Mouse (Mus musculus): ENCODE results near the gene Slc5a11. TPM values are rescaled to one million over a fixed set of nuclear protein-coding genes. Genes with fewer than 3 reads are reported as not detected.

Gene Slc5a11
- total RNA-seq, 2 experiments from 2014 or later: not detected

DNA sequence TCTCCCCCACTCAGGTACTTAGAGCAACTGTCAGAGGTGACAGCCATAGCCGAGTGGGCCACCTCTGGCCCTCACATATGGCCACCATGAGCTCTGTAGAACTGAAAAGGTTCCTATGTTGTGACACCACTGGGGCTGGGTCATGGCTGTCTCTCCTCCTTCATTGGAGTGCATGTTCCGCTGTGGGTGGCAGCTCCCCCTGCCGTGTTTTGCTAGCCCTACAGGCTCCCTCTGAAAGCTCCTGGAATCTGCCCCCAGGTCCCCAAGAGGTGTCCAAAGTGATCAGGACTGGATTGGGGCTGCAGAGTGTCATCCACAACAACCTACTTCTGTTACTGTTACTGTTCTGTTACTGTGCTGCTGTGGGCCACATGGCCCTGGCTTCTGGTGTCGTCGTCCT lies 2.3 kb upstream of the Slc5a11 start:
- DNase-seq: no peak

DNA sequence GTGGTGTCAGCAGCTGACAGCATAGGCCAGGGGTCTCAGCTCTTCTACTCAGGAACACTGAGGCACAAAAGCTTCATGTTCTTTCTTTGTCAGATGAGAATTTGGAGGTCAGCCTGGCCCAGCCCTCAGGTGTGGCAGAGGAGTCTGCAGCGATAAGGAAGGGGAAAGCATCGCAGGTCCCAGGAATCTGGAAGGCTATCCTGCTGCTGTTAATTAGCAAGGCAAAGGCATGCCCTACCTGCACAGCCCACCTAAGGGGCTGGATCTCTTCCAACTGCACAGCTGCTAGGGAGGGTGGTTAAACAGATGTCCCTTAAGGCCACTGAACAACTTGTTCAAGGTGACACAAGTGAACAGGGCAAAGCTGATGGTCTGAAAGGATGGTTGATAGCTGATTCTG lies 558 bp downstream of the Slc5a11 start:
- no peak for DNase-seq

DNA sequence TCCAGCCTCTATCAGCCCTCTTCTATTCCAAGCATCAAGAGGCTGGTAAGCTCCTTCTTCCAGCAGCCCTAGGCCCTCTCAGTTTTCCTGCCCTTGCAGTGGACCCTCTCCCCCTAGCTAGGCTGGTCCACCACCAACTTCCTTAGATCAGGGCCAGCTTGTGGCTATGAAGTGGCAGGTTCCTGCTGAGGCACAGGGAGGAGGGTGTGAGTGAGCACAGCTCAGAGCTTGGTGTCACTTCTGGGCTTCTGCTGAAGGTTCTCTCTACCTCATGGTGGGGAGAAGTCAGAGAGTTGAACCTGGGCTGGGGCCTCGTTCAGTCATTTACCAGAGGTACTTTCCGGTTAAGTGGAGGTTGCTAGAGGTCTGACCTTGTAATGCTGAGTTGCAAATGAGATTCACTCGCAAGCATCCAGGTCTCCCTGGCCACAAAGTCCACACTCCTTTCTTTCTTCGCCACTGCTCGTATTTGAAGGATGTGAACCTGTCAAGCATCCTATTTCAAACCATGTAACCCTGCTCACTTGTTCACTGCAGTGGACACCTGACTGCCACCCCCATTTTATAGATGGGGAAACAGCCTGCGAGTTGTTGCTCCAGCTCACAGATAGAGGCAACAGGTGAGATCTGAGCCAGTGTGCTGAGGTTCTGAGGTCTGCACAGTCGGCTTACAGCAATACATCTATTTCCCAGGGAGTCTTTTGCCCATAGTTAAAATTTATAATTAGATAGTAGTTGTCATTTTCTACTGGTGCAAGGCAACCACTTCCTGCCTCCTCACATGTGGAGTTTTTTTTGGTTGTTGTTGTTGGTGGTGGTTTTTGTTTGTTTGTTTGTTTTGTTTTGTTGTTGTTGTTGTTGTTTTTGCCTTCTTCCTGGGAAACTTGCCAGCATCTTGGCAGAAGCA lies 3.1 kb downstream of the Slc5a11 start:
- DNase-seq: no peak

DNA sequence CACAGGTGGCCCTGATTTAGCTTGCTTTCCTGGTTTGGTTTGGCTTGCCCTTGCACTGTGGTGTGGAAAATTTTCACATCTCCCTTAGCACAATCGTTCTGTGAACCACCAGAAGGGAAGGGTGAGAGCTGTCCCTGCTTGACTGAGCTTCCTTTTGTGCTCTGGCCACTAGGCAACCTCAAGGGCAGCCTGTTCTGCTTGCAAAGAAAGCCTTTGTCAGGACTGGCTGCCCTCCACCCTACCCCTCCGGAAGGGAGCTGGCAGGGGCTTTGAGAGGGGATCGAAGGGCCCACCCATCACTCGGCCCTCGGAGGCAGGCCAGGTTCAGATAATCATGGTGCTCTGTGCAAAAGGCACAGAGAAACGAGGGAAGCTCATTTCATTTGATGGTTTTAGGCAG lies 4.0 kb downstream of the Slc5a11 start:
- no peak for DNase-seq

DNA sequence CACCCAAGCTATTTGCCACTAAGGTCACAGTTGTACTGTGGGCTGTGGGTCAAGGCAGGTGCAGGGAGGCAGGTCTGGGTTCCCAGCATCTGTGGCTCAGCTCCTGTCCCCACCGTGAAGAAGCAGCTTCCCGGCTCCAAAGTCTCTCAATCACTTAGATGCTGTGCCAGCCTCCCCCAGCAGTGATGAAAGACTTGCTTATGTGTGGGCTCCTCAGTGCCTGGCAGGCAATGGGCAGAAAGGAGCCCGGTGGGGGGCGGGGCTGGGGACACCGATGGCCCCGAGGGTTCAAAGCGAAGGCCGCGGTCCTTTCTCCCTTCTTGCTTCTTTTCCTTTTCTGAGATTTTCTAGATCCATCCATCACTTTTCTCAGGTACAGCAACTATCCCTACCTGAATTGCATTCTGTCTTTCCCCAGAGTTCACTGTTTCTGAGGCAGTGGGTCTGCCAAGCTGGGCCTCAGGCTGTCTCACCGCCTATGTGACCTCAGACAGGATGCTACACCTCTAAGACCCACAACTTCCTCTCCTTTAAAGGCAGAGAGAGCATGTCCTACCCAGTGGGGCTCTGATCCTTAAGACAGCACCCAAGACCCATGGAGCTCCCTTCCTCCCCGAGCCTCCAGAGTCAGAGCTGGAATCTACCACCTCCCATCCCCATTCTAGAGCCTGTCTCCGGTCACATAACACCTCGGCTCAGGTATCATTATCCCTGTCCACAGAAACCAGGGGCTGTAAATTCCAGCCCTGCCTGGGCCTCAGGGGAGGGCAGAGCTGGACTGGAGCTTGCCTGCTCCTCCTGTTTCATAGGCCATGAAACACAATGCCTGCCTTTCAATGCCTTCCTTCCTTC lies 5.4 kb downstream of the Slc5a11 start:
- DNase-seq: no peak

DNA sequence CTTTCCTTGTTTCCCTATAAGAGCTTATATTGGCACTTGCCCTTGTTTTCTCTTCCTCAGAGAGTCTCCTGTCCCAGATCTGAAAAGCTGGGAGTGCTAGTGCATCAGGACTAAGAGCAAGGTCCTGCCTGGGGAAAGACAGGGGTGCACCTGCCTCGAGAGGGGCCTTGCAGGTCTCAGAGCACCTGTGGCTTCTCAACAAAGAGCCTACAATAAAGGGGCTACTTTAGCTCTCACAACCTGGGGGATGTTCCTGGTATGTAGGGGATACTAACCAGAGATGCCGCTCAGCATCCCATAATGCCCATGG lies 6.0 kb downstream of the Slc5a11 start:
- no peak for DNase-seq

DNA sequence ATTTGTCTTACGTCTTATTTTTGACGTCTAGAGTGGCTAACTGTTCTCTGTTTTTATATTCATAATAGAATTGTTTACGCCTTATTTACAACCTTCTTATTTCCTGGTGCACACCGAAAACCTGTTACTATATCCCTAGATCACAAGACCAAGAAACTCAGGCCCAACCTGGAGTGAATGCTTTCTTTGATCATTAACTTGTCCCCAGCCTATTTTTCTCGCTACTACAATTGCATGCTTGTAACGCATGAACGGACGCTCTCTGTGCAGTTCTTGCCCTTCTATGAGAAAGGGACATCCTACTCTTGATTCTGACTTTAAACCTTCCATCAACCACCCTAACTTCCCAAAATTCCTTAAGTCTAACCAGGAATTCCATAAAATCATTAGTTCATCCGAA lies 9.5 kb downstream of the Slc5a11 start:
- no peak for DNase-seq

DNA sequence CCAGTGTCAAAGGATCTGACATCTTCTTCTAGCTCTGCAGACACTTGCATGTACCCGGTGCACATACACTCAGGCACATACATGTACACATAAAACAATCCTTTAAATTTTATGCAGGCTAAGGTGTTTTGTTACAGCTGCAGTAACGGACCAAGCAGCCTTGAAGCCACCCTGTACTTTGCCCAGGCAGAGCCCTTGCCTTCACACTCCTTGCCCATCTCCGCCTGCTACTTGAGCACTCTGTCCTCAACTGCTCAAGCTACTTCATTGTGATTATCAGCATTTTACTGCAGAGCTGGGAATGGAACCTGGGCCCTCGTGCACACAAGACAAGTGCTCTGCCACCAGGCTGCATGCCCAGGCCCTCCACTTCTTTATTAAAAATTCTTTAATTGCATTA lies 10.6 kb downstream of the Slc5a11 start:
- no peak for DNase-seq

DNA sequence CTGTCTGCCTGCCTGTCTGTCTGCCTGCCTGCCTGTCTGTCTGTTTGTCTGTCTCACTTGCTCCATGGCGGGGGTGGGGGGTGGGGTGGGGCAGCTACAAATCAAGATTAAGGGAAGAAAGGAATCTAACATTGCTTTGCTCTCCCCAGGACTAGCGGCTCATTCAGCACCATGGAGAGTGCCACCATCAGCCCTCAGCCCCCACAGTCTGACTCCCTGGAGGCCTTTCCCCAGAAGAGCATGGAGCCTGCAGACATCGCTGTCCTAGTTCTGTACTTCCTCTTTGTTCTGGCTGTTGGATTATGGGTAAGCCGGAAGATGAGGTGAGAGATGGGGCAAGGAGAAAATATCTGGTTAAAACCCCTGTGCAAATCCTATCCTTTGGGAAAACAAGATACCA lies 20.9 kb downstream of the Slc5a11 start:
- peak; percentile 47 to 72 for DNase-seq

DNA sequence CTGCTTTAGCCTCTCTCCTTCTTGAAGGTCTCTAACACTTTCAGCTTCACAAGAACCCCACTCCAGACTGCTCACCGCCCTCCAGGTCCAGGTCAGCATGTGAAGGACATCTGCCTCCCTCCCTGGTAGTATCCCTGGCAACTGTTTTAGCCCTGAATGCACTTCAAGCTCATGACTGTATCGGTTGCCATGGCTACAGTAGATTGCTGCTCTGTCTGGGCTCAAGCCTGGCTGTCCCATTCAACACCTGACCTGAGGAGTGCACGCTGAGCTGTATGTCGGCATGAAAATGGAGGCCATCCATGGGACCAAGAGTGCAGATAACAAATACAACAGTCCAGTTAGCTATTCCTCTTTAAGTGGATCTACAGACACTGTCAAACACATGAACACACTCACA lies 24.0 kb downstream of the Slc5a11 start:
- no peak for DNase-seq

DNA sequence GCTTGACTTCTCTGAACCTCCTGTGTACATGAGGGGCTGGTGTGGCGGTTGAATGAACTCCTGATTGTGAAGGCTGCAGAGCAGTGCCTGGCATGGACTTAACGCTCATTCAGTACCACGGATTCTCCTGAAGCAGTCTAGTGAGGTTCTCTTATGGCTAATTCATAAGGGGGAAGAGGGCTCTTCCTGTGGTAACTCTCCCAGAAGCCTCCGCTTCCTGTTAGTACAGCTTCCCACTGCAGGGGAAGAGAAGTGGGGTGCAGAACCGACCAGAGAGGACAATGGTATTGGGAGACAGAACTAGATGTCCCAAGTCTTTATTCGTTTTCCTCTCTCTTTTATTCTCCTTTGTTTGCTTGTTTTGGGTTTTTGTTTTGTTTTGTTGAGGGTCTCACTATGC lies 25.5 kb downstream of the Slc5a11 start:
- DNase-seq: no peak

DNA sequence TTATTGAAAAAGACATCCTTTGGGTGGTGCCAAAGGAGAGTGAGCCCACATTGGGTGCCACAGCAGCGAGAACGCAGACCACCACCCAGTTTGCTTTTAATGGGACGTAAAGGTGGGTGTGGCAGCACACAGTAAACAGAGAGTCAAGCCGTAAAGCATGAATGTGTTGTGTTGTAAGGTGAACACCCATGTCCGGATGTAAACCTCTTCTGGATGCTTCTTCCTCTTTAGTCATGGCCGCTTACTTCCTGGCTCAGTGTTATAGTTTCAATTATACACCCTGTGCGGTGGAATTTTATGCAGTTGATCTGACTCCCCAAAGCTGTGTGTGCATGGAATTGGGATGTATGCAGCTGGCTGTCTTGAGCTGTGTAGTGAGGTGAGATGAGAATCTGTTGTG lies 27.7 kb downstream of the Slc5a11 start:
- no peak for DNase-seq

DNA sequence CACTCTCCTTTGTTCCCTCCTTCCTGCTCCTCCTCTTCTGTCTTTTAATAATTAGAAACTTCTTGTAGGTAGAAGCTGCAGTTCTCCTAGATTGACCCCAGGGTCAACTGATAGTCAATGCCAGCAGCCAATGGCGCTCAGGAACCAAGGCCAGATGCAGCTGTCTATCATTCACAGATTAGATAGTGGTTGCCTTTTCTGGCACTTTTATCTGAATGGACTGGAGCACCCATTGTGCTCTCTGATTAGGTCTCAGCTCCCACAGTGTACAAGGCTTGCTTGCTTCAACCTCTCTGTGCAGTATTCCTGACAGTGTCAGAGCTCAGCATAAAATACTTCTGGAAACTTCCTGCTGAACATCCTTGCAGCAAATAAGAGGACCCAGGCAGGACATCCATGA lies 30.3 kb downstream of the Slc5a11 start:
- no peak for DNase-seq

DNA sequence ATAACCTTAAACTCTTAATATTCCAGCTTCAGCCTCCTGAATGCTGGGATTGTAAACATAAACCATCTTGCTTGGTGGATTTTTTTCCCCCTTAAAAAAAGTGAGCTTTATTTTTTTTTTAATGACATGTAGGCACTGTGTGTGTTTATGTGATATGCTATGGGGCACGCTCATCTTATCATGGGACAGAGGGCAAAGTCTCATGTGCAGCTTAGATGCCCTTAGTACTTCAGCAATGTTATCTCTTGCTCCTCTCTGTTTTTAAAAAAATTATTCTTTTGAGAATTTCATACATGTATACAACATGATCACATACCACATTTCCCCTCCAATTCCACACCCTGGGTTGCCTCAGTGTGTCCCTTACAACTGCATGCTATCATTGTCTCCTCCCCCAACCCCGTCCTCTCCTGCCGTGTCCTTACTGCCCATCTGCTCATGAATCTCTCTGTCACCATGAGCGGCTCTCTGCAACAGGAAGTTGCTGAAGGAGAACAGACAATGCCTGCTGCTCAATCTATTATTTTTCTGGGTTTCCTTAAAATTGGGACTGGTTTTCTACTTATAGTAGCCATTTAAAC lies 32.0 kb downstream of the Slc5a11 start:
- no peak for DNase-seq

DNA sequence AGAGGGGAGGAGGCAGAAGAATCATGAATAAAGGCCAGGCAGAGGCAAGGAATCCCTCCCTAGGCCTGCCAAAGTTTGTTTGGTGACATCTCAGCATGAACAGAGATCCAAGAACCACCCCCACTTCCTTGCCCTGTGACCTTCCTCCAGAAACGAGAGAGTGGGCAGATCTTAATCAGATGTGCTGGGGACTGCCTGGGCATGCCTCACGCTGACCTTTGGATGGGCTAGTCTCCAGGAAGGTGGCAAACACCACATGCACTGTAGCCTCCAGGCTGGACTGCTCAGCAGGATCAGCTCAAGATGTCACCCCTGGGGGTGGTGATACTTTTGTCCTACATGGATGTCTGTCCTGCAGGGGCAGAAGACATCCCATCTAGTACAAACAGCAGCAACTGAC lies 33.6 kb downstream of the Slc5a11 start:
- no peak for DNase-seq

DNA sequence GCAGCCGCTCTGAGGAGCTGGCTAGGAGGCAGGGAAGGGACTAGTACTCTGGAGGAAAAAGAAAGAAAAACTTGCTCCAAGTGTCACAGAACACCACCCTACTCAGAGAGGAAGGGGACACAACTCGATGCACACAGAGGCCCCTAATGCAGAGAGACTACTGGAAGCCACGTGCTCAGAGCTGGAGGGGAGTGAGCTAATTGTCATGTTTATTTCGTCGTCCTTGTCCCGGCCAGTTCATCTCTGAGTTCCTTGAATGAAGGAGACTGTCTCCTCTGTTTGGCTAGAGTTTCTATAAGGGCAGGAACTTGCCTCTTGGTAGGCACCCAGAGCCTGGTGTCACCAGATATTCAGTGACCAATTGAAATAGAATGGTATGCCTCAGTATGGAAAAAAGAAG lies 36.8 kb downstream of the Slc5a11 start:
- no peak for DNase-seq

DNA sequence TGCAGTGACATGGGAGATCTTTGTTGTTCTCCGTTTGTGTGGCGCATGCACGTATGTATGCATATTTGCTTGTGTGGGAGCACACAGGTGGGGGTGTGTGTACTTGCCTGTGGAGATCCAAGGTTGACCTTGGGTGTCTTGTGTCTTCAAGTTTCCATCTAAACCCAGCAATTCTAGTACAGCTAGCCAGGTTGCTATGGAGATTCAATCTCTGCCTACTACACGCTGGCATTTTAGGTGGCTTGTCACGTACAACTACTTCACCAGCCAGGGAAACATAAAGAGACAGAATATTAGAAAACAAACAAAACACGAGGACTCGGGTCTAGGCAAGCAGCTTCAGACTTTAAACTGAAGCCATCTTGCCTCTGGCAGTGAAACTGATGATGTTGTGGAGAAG lies 38.8 kb downstream of the Slc5a11 start:
- no peak for DNase-seq

DNA sequence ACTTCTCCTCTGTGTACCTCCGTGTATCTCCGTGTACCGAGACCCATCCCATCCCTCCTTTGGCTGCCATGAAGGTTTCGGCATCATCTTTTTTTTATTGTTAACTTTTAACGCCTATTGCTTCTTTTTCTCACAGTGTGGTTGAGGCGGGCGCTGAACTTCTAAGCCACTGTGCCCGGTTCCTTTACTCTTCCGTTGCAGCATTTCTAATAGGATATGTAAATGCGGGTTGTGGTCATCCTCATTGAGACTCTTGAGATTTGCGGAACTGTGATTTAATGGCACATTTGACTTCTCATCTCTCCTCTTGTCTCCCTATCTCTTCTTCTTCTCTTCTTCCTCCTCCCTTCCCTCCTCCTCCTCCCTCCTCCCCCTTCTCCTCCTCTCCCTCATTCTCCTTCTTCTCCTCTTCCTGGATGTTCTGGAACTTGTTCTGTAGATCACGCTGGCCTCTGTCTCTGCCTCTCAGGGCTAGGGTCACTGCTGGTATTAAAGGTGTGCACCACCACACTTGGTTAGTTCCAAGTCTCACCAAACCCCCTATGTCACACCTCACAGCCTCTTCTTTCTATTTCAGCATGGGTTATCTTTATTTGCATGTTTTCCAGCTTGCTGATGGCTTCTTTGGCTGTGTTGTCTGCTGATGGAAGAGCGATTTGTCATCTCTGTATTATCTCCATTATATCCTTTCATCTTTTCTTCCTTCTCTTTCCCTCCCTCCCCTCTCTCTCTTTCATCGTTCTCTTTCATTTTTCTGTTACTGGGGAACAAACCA lies 39.8 kb downstream of the Slc5a11 start:
- no peak for DNase-seq

DNA sequence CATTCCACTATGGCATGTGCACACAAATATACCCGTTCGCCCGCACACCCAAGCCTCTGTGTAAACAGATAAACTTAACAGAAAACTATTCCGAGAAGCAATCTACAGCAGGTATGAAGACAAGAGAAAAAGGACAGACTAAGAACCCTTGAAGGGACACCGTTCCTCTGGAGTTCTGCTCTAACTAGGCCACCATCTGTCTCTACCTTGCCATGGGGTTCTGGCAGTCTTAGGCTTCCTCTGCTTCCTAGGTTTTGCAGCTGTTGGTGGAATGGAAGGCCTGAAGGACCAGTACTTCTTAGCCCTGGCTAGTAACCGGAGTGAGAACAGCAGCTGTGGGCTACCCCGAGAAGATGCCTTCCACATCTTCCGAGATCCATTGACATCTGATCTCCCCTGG lies 43.5 kb downstream of the Slc5a11 start:
- no peak for DNase-seq

DNA sequence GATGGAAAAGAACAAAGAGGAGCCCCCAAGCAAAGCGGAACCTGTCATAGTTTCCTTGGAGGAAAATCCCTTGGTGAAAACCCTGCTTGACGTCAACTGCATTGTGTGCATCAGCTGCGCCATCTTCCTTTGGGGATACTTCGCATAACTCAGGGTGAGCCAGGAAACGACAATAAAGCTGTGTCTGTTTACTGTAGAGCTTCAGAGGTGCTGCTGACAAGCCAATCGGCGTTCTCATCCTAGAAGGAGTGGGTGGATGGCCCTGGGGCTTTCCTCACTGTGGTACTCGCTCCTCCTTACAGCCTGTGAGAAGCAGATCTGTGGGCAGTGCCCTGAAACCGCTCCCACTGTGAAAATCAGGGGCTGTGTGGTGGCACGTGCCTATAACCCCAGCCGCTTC lies 58.5 kb downstream of the Slc5a11 start:
- no peak for DNase-seq

DNA sequence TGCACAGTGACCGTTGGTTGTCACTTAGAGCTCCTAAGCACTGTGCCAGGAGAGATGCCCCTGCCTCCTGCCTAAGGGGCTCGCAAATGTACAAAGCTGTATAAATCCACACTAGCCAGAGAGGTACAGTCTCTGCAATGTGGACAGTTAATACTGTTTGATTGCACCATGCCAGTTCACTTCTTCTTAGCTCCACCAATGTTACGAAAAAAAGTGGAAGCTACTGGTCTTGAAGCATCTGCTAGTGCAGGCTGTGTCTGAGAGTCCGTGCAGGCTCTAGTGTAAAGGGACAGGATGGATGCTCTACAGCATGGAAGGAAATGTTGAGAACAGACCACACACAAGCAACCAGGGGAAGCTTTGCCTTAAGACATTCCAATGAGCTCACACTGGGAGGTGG lies 62.0 kb downstream of the Slc5a11 start:
- no peak for DNase-seq

DNA sequence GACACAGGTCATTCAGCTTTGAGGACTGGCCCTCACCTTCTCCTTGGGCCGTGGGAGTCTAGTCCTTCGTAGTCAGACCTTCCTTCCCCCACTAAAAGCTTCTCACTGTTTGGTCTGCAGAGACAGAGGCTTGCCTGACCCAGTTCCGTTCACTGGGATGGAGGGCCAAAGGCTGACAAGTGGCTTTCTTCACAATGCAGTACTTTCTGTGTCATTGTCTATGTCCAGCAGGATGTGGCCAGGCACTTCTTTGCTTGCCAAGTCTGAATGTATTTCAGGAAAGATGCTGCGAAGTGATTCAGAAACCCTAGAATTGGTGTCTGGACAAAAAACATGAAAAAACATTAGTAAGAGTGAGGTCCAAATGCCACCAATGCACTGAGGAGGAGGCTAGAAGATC lies 65.2 kb downstream of the Slc5a11 start:
- DNase-seq: no peak

DNA sequence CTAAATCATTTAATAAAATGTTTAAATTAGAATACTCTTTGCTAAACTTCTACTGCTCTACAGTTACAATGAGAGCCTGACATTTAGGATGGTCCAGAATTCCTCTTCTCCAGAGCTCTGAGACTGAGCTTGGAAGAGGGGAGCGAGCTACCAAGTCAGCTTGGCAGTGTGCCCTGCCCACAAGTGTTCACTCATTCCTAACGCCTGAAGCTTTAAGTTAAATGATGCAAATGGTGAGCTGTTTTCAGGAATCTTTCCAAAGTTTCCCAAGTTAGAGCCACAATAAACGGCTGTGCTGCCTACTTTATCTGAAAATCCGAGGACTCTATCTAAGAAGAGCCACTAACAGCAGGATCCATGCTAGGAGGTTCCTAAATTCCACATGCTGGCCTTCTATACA lies 69.2 kb downstream of the Slc5a11 start:
- no peak for DNase-seq
